Mouse (Mus musculus) heart, embryonic 11.5 days (tissue): Measurements from ENCODE around the gene Caln1. TPM values are rescaled to one million over a fixed set of nuclear protein-coding genes. Genes with fewer than 3 reads are reported as not detected.

Experiments used
- ATAC-seq: fragments of 200-750 bp; cut with Nextera tagmentation; replicated peaks from 2 replicates; pipeline ENCODE4 v1.8.0; 2017; ENCODE audit warnings: moderate library complexity; ENCODE audit not compliant: insufficient number of reproducible peaks, low FRiP score, low TSS enrichment
- H3K27ac ChIP-seq: fragments of 300-500 bp; sonication (generic); 2 replicates; pipeline ENCODE4 v1.5.1; 2014; ENCODE audit warnings: mild to moderate bottlenecking, low read depth, low read length
- H3K27me3 ChIP-seq: fragments of 300-500 bp; sonication (generic); 2 replicates; pipeline ENCODE4 v1.6.1; 2014; ENCODE audit warnings: mild to moderate bottlenecking, low read length, mixed read lengths; ENCODE audit not compliant: control insufficient read depth, insufficient read depth
- H3K36me3 ChIP-seq: fragments of 300-500 bp; sonication (generic); 2 replicates; pipeline ENCODE4 v1.6.1; 2014; ENCODE audit warnings: mild to moderate bottlenecking, low read length, moderate library complexity, mixed read lengths; ENCODE audit not compliant: control insufficient read depth, insufficient read depth
- H3K4me1 ChIP-seq: fragments of 300-500 bp; sonication (generic); 2 replicates; pipeline ENCODE4 v1.6.1; 2014; ENCODE audit warnings: low read length; ENCODE audit not compliant: control insufficient read depth, insufficient read depth
- H3K4me2 ChIP-seq: fragments of 300-500 bp; sonication (generic); 2 replicates; pipeline ENCODE4 v1.6.1; 2014; ENCODE audit warnings: mild to moderate bottlenecking, moderate library complexity
- H3K4me3 ChIP-seq: fragments of 300-500 bp; sonication (generic); 2 replicates; pipeline ENCODE4 v1.5.1; 2014; ENCODE audit warnings: low read depth, low read length
- H3K9ac ChIP-seq: fragments of 300-500 bp; sonication (generic); 2 replicates; pipeline ENCODE4 v1.6.1; 2014; ENCODE audit warnings: mild to moderate bottlenecking, low read depth, low read length, moderate library complexity
- H3K9me3 ChIP-seq: fragments of 300-500 bp; sonication (generic); replicated peaks from 2 replicates; pipeline ENCODE4 v1.6.1; 2016; ENCODE audit warnings: low read length; ENCODE audit not compliant: control insufficient read depth
- WGBS: fragments of 180-500 bp; shearing (Covaris S2); extraction: QIAGEN DNeasy Blood & Tissue Kit; methylation state at CpG from one replicate; pipeline ENCODE4 v1.1.7; 2014; ENCODE audit not compliant: insufficient replicate concordance; 5-methylcytosine and 5-hydroxymethylcytosine counted together
- polyA plus RNA-seq: library from polyadenylated mRNA; unstranded; fragments of >200 nt; fragmentation: Nextera tagmentation; extraction: Ambion mirVana; gene quantifications from 2 replicates; pipeline ENCODE4 v1.2.1, GENCODE M21; 2014

Gene Caln1
- polyA plus RNA-seq, 1 experiment from 2014 or later = 0.11 TPM

DNA sequence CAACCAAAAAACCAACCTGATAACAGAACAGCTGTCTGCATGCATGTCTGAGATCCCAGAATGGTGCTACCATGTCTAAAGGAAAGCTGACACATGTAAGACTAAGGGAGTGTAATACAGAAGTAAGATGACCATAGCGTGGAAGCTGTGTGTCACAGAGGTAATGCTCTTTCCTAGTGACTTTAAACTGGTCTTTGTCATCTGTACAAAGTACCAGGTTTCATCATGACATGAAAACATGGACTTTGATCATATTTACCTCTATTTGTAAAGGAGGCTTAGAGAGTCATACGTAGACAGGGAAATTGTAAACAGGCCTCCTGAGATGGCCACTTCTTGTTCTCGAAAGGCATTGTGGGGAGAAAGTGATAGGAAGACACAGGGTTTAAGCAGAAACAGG, 489.5 kb downstream of the Caln1 start:
- Histone ChIP-seq H3K4me2 (no peak overlapping the region), H3K9me3 (no peaks in the 10 kb centered on the region), H3K36me3 (no peaks in the 10 kb centered on the region), H3K9ac (no peak overlapping the region), H3K27me3 (no peaks in the 10 kb centered on the region), H3K4me1 (no peaks in the 10 kb centered on the region), H3K27ac (no peak overlapping the region), H3K4me3 (no peak overlapping the region)
- 69% methylated on average over 3 of the region's 3 CpGs for WGBS
- no peak for ATAC-seq

- WGBS = 42% methylated on average over 6 of the region's 6 CpGs
- Histone ChIP-seq H3K36me3 (no peaks in the 10 kb centered on the region), H3K27ac (no peak overlapping the region), H3K9me3 (no peaks in the 10 kb centered on the region), H3K4me3 (no peak overlapping the region), H3K9ac (no peak overlapping the region), H3K4me1 (no peaks in the 10 kb centered on the region), H3K27me3 (no peaks in the 10 kb centered on the region), H3K4me2 (no peak overlapping the region)
- ATAC-seq = no peak
Measured at GRCm38 (mm10) chr5:130859736-130860135, 490.5 kb downstream of the Caln1 start.

DNA sequence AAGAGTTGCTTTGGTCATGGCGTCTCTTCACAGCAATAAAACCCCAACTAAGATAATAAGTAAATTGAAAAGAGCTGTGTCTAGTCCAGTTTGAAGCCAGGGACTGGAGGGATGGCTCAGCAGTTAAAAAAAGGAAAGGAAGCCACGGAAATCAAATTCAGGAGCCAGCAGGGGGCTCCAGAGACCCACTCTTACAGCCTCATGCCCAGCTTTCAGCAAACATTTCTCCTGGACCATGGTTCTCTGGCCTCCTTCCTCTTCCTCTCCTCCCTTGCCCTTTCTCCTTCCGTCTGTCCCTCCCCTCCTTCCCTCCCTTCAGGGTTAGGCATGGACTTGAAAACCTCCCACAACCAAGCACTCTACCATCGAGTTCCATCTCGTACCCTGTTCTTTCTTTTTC, 493.0 kb downstream of the Caln1 start:
- no peaks in the 10 kb centered on the region for H3K4me1 ChIP-seq
- no peak overlapping the region for H3K4me2 ChIP-seq
- H3K9ac ChIP-seq = no peak overlapping the region
- H3K36me3 ChIP-seq = no peaks in the 10 kb centered on the region
- no peak overlapping the region for H3K27ac ChIP-seq
- H3K27me3 ChIP-seq = no peaks in the 10 kb centered on the region
- H3K9me3 ChIP-seq = no peaks in the 10 kb centered on the region
- no peak overlapping the region for H3K4me3 ChIP-seq
- ATAC-seq = no peak
- WGBS = 64% methylated on average over 5 of the region's 5 CpGs

GRCm38 (mm10) chr5:130869869-130870268, 500.6 kb downstream of the Caln1 start:
- Histone ChIP-seq H3K4me1 (no peaks in the 10 kb centered on the region), H3K9me3 (0 out of 2 replicates have a peak, but pooled peaks cover 2% of the 10 kb centered on the region), H3K4me3 (no peak overlapping the region), H3K36me3 (no peaks in the 10 kb centered on the region), H3K27me3 (no peaks in the 10 kb centered on the region), H3K27ac (no peak overlapping the region), H3K9ac (no peak overlapping the region), H3K4me2 (no peak overlapping the region)
- no peak for ATAC-seq
- 88% methylated on average over 1 of the region's 1 CpGs for WGBS

GRCm38 (mm10) chr5:130871086-130871485, 501.8 kb downstream of the Caln1 start:
- H3K36me3 ChIP-seq = no peaks in the 10 kb centered on the region
- H3K4me2 ChIP-seq = no peak overlapping the region
- H3K9me3 ChIP-seq = 0 out of 2 replicates have a peak, but pooled peaks cover 2% of the 10 kb centered on the region
- no peaks in the 10 kb centered on the region for H3K27me3 ChIP-seq
- no peaks in the 10 kb centered on the region for H3K4me1 ChIP-seq
- WGBS = 42% methylated on average over 8 of the region's 8 CpGs
- no peak for ATAC-seq
- H3K27ac ChIP-seq = no peak overlapping the region
- H3K4me3 ChIP-seq = no peak overlapping the region
- no peak overlapping the region for H3K9ac ChIP-seq

DNA sequence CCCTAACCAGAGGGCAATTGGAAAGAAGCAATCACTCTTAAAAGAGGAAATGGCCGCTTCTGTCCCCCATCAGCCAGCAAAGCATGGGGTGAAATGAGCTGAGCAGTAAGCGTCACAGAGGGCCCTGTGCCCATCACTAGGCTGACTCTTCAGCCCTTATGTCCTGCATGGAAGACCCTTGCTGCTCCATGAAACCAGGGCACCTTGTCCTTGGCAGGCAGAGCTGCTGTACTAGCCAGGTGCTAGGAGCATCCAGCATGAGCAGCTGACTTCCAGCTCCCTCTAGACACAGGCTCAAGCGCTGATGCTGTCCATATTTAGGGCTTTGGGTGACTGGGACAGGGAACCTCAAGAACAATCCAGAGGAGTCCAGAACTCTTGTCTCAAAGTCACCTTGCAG, 506.1 kb downstream of the Caln1 start:
- 84% methylated on average over 3 of the region's 3 CpGs for WGBS
- H3K4me3 ChIP-seq = no peak overlapping the region
- H3K4me1 ChIP-seq = no peaks in the 10 kb centered on the region
- 0 out of 2 replicates have a peak, but pooled peaks cover 2% of the 10 kb centered on the region for H3K9me3 ChIP-seq
- no peak for ATAC-seq
- no peak overlapping the region for H3K9ac ChIP-seq
- no peak overlapping the region for H3K4me2 ChIP-seq
- H3K27ac ChIP-seq = no peak overlapping the region
- H3K27me3 ChIP-seq = no peaks in the 10 kb centered on the region
- H3K36me3 ChIP-seq = no peaks in the 10 kb centered on the region

DNA sequence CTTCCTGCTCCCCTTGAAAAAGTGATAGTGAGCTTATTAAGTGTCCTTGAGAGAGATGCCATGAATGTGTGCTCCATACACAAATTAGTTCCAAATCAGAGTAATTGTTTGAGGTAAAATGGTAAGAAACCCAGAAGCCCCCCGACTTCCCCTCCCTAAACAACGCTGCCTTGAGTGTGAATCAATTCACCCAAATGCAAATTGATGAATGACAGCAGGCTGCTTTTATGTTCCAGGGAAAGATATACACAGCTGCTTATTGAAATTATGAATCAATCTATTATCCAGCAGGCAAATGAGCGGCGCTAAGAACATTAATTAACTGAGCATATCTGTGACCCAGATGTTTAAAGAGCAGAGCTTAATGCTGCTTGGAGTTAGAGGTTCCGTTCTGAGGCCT, 511.1 kb downstream of the Caln1 start:
- H3K9me3 ChIP-seq = 0 out of 2 replicates have a peak, but pooled peaks cover 2% of the 10 kb centered on the region
- H3K27ac ChIP-seq = no peak overlapping the region
- whole genome bisulfite sequencing = 87% methylated on average over 5 of the region's 5 CpGs
- H3K36me3 ChIP-seq = no peaks in the 10 kb centered on the region
- H3K9ac ChIP-seq = no peak overlapping the region
- no peaks in the 10 kb centered on the region for H3K27me3 ChIP-seq
- no peaks in the 10 kb centered on the region for H3K4me1 ChIP-seq
- H3K4me2 ChIP-seq = no peak overlapping the region
- ATAC-seq = no peak
- H3K4me3 ChIP-seq = no peak overlapping the region

GRCm38 (mm10) chr5:130891735-130892134, 522.5 kb downstream of the Caln1 start:
- Histone ChIP-seq H3K9me3 (no peaks in the 10 kb centered on the region), H3K9ac (no peak overlapping the region), H3K27me3 (no peaks in the 10 kb centered on the region), H3K27ac (no peak overlapping the region), H3K36me3 (no peaks in the 10 kb centered on the region), H3K4me2 (no peak overlapping the region), H3K4me3 (no peak overlapping the region), H3K4me1 (no peaks in the 10 kb centered on the region)
- 79% methylated on average over 5 of the region's 5 CpGs for WGBS
- no peak for ATAC-seq

DNA sequence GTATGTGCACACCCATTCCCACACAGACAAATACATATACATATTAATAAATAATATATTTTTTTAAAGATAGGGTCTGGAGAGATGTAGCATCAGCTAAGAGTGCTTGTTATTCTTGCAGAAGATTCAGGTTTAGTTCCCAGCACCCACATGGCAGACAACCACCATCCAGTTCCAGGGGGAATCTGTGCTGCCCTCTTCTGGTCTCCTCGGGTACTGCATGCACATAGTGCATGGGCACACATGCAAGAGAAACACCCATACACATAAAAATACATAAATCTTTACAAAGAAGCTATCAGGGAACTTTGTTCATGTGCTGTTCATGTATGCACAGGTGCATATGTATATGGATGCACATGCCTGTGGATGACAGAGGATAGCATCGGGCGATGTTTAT, 526.7 kb downstream of the Caln1 start:
- no peaks in the 10 kb centered on the region for H3K27me3 ChIP-seq
- no peaks in the 10 kb centered on the region for H3K9me3 ChIP-seq
- no peaks in the 10 kb centered on the region for H3K4me1 ChIP-seq
- 97% methylated on average over 3 of the region's 3 CpGs for WGBS
- H3K4me2 ChIP-seq = no peak overlapping the region
- no peak overlapping the region for H3K27ac ChIP-seq
- H3K9ac ChIP-seq = no peak overlapping the region
- no peaks in the 10 kb centered on the region for H3K36me3 ChIP-seq
- H3K4me3 ChIP-seq = no peak overlapping the region
- ATAC-seq = no peak
